Mouse (Mus musculus) E14TG2a.4 (cell line): Measurements from ENCODE around the gene Tle4.

Experiments used
- H3K27me3 ChIP-seq: 2 replicates; pipeline ENCODE4 v1.6.1; 2014; ENCODE audit warnings: low read length, control low read depth; ENCODE audit not compliant: insufficient read depth
- H3K36me3 ChIP-seq: 2 replicates; pipeline ENCODE4 v1.6.1; 2014; ENCODE audit warnings: low read length, control low read depth; ENCODE audit not compliant: insufficient read depth
- H3K4me1 ChIP-seq: replicated peaks from 2 replicates; pipeline ENCODE4 v1.6.1; 2014; ENCODE audit warnings: low read depth, low read length, control low read depth
- H3K4me3 ChIP-seq: replicated peaks from 2 replicates; pipeline ENCODE4 v1.5.1; 2014; ENCODE audit warnings: mild to moderate bottlenecking, low read length
- H3K9me3 ChIP-seq: 2 replicates; pipeline ENCODE4 v1.6.1; 2014; ENCODE audit warnings: low read length, control low read depth
- CTCF ChIP-seq: conservative IDR thresholded peaks from 2 replicates; pipeline ENCODE4 v1.5.1; 2014; ENCODE audit warnings: low read length
- NANOG ChIP-seq: IDR thresholded peaks from 2 replicates; pipeline ENCODE4 v1.6.1; 2014; ENCODE audit warnings: borderline replicate concordance, low read length, mixed read lengths
- POU5F1 ChIP-seq: IDR thresholded peaks from 2 replicates; pipeline ENCODE4 v1.6.1; 2014; ENCODE audit warnings: low read length, borderline replicate concordance

Gene Tle4

GRCm38 (mm10) chr19:14406603-14407002 lies 191.2 kb downstream of the Tle4 start:
- TF ChIP-seq CTCF = no peak
- TF ChIP-seq POU5F1 = no peak
- TF ChIP-seq NANOG = no peak
- no peaks in the 10 kb centered on the region for H3K9me3 ChIP-seq
- H3K36me3 ChIP-seq = no peaks in the 10 kb centered on the region
- no peaks in the 10 kb centered on the region for H3K27me3 ChIP-seq
- H3K4me1 ChIP-seq = no peaks in the 10 kb centered on the region
- no peak overlapping the region for H3K4me3 ChIP-seq
